Mouse (Mus musculus) MEL (cell line): ENCODE results near the gene Rpap1.

Source experiments
- CHD1 ChIP-seq: IDR thresholded peaks from 2 replicates; pipeline ENCODE4 v1.6.1; 2012; ENCODE audit warnings: low read depth, mild to moderate bottlenecking, inconsistent platforms, low read length, improper control_type of control experiment
- CTCF ChIP-seq, 3 experiments: IDR thresholded peaks in 2 of 3; conservative IDR thresholded peaks in 1 of 3; 2 replicates each; pipeline ENCODE4 v1.5.1; 2011 to 2012; ENCODE audit warnings: low read length in 3 of 3, low read depth in 2 of 3, mild to moderate bottlenecking in 2 of 3, improper control_type of control experiment in 1 of 3, inconsistent platforms in 1 of 3, mixed read lengths in 1 of 3, moderate library complexity in 1 of 3; ENCODE audit not compliant: control insufficient read depth in 1 of 3, insufficient read depth in 1 of 3, poor library complexity in 1 of 3, severe bottlenecking in 1 of 3
- E2F4 ChIP-seq: IDR thresholded peaks from 2 replicates; pipeline ENCODE4 v1.6.1; 2011; ENCODE audit warnings: low read depth, low read length, improper control_type of control experiment, borderline replicate concordance
- MAX ChIP-seq: IDR thresholded peaks from 2 replicates; pipeline ENCODE4 v1.6.1; 2011; ENCODE audit warnings: low read length, improper control_type of control experiment
- MXI1 ChIP-seq: IDR thresholded peaks from 2 replicates; pipeline ENCODE4 v1.6.1; 2011; ENCODE audit warnings: mild to moderate bottlenecking, low read depth, low read length, improper control_type of control experiment
- POLR2A ChIP-seq, 2 experiments: IDR thresholded peaks; 2 replicates each; pipeline ENCODE4 v1.6.1; 2011 to 2012; ENCODE audit warnings: low read length in 2 of 2, mild to moderate bottlenecking in 2 of 2, control low read depth in 1 of 2, improper control_type of control experiment in 1 of 2, low read depth in 1 of 2, moderate library complexity in 1 of 2; ENCODE audit not compliant: control insufficient read depth in 1 of 2, insufficient read depth in 1 of 2, poor library complexity in 1 of 2
- RAD21 ChIP-seq: IDR thresholded peaks from 2 replicates; pipeline ENCODE4 v1.6.1; 2011; ENCODE audit warnings: mild to moderate bottlenecking, low read depth, low read length, improper control_type of control experiment
- RCOR1 ChIP-seq: IDR thresholded peaks from 2 replicates; pipeline ENCODE4 v1.6.1; 2012; ENCODE audit warnings: low read depth, mild to moderate bottlenecking, inconsistent platforms, low read length, improper control_type of control experiment
- SIN3A ChIP-seq: IDR thresholded peaks from 2 replicates; pipeline ENCODE4 v1.6.1; 2012; ENCODE audit warnings: low read length, improper control_type of control experiment, inconsistent platforms
- USF1 ChIP-seq: IDR thresholded peaks from 2 replicates; pipeline ENCODE4 v1.6.1; 2014; ENCODE audit warnings: low read depth, mild to moderate bottlenecking, inconsistent platforms, low read length, improper control_type of control experiment, moderate library complexity
- ZC3H11A ChIP-seq: IDR thresholded peaks from 2 replicates; pipeline ENCODE4 v1.6.1; 2012; ENCODE audit warnings: low read depth, mild to moderate bottlenecking, inconsistent platforms, low read length, improper control_type of control experiment
- ZNF384 ChIP-seq: IDR thresholded peaks from 2 replicates; pipeline ENCODE4 v1.6.1; 2012; ENCODE audit warnings: low read depth, mild to moderate bottlenecking, inconsistent platforms, low read length, improper control_type of control experiment

DNA sequence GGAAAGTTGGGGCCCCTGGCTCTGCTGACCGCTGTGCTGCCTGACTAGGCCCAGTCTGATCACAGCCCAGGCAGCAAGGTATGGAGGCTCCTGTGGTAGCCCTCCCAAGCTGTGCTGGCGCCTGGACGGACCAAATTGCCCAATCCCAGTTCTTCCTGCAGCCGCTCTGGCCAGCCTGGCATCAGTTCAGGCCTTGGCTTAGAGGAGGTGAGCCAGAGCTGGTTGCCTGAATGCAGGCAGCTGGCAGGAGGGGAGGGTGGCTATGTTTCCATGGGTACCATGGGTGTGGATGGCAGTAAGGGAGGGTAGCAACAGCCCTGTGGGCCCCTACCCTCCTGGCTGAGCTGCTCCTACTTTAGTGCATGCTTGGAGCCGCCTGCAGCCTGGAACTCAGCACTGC is 29.7 kb upstream of the Rpap1 start:
- TF ChIP-seq E2F4 (no peak), POLR2A (IDR thresholded peaks at IDR 0.05; ENCODE audit: control insufficient read depth in 1 of 2, insufficient read depth in 1 of 2, low read depth in 1 of 2, low read length in 2 of 2, poor library complexity in 1 of 2) (no peak), MXI1 (no peak), RAD21 (no peak), SIN3A (no peak), ZNF384 (no peak), MAX (no peak), RCOR1 (no peak), ZC3H11A (no peak), CTCF (IDR thresholded peaks at IDR 0.05 in 2 of 3, conservative IDR thresholded peaks at IDR 0.05 in 1 of 3; ENCODE audit: control insufficient read depth in 1 of 3, insufficient read depth in 1 of 3, low read depth in 2 of 3, low read length in 3 of 3, poor library complexity in 1 of 3, severe bottlenecking in 1 of 3) (no peak), USF1 (no peak), CHD1 (no peak)
